Mouse (Mus musculus) embryo, embryonic 9.5 days (tissue): ENCODE data around the gene Cd81.

ENCODE experiments used
- DNase-seq: peaks from one replicate; pipeline ENCODE4 v3.0.0-alpha.2; 2017; ENCODE audit errors: extremely low spot score

Gene Cd81

DNA sequence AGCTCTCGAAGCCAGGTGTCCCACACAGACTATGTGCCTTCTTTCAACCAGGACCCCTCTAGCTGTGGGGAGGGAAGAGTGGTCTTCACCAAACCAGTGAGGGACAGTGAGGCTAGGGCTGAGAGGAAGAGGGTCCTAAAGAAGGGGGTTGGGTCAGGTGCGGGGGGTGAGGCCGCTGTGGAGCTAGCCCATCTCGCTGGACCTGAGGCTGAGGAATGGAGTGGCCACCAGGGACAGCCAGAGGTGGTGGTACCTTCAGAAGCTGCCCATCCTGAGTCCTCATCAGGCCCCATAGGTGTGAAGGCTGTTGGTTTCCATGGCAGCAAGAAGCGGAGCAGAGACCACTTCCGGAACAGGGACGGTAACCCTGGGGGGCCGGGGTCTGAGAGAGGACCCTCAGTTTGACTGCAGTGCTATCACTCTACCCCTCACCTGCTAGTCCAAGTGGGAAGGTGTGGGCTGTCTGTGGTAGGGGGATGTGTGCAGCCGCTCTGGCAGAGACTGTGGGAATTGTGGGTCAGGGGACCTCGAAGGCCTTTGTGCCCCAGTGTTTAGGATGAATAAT lies 18.0 kb downstream of the Cd81 start:
- DNase-seq, result no peak

GRCm38 (mm10) chr7:143072605-143073004 lies 20.1 kb downstream of the Cd81 start:
- no peak for DNase-seq

GRCm38 (mm10) chr7:143073086-143073485 lies 20.5 kb downstream of the Cd81 start:
- DNase-seq, result peak; percentile 44

- DNase-seq, result no peak
Observed at GRCm38 (mm10) chr7:143075394-143075793, 22.9 kb downstream of the Cd81 start.

GRCm38 (mm10) chr7:143077351-143077750 lies 24.8 kb downstream of the Cd81 start:
- no peak for DNase-seq

DNA sequence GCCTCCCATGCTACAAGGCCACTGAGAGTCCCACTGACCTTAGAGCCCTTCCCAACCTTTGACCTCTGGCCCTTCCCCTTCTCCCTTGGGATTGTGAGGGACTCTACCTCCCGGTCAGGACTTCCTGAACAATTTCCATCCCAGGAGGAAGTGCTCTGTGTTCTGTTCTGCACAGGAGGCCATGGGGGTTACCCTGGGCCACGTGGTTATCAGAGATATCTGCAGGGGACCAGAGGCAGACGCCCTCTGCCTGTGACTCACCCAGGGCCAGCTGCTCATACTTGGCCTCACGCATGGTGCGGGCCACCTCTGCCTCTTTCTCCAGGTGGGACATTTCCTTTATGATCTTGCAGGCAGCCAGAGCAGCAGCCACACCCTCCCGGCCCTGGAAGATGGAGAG lies 29.5 kb downstream of the Cd81 start:
- DNase-seq, result no peak

- DNase-seq, result no peak
Observed at GRCm38 (mm10) chr7:143083708-143084107, 31.2 kb downstream of the Cd81 start.

DNA sequence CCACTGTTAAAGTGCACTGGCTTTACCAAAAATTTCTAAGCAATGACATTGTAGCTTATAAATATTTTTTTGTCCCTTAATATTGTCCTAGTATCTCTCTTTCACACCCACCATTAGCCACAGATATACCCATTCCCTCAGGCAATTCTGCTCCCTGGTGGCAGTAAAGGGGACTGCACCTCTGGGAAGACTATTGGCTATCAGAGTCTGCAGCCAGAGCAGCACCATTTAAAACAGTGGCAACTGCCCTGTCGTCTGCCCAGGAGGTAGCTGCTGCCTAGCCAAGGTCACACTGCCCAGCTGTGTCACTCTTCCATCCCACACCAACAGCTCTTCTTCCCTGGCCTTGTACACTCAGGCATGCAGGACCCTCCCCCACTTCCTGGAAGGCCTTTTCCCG lies 33.8 kb downstream of the Cd81 start:
- peak; percentile 64 for DNase-seq

DNA sequence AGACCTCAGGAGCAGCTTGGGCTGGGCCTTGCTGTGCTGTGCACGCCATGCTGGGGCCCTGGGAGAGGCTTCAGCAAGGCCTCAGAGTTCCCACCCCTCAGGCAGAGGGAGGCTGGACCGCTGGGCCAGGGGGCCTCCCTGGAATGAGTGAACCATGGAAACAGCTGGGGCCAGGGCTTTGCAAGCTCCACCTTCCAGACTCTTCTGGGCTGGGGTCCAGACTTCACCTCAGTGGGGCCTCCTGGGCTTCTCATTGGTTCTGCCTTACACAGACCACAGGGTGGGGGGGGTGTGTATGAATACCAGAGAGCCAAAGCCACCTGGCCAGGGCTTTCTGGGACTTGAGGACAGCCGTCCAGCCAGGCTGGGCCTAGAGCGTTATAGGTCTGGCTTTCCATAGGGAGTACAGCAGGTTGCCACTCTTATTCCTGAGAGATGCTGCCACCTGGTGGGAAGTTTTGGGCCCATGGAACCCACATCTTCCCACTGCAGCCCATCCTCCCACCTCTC lies 34.6 kb downstream of the Cd81 start:
- DNase-seq, result peak; percentile 47

GRCm38 (mm10) chr7:143093847-143094246 lies 41.3 kb downstream of the Cd81 start:
- no peak for DNase-seq

DNA sequence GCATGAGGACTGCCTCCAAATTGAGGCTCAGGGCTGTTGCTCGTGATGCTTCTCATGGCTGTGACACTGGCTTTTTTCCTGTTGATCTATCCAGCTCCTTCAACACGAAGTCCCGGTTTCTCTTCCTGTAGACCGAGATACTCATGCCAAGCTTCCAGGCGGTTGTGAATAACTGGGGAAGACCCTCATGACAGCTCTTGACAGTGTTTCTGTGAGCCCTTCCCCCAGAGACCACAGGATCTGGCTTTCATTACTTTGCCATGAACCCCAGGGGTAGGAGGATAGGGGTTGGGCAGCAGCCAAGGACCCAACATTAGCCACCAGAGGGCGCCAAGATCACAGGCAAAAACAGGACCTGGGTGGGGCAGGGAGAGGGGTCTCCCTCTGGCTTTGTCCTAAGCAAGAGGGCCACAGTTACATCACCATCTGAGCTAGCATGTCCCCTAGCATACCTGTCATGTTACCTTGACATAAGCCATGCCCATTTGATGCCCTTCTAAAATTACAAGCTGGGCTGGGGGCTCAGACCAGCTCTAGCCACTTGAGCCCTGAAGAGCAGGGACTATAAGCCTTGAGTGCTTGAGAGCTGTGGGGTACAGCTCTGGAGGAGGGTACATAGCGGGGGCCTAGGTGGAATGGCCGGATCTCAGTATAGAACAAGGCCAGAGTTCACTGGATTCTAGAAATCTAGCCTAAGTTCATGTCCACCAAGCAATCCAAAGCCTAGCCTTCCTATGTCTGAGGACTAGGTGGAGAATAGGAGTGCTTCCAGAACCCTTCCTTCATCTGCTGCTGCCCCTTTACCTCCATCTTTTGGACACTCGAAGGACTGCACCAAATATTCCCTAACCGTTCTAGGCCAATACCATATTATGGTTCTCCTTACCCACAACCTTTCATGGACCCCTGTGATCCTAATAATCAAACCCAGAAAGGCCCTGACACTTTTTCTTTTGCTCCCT lies 42.3 kb downstream of the Cd81 start, which contains the start of gene Trpm5:
Trpm5 (minus strand) TSS at position 51 of the 962 bp plus-strand sequence.
- peak; percentile 82 for DNase-seq

DNA sequence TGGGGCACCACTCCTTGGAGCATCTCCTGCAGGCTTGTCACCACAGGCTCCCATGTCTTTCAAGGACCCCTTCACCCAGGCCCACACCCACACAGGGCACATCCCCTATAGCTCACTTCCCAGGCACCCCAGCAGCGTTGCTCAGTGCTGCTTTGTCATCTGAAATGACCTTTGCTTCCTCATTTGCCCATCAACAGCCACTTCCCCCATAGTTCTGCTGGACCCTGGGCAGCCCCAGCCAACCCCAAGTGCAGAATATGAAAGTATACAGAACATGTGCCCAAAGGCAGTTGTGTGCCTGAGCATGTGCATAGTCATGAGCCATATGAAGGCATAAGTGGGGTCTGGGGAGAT lies 43.0 kb downstream of the Cd81 start:
- no peak for DNase-seq

- no peak for DNase-seq
Observed at GRCm38 (mm10) chr7:143100759-143101158, 48.2 kb downstream of the Cd81 start.

- no peak for DNase-seq
Observed at GRCm38 (mm10) chr7:143105258-143105897, 52.8 kb downstream of the Cd81 start.

- DNase-seq, result no peak
Observed at GRCm38 (mm10) chr7:143106062-143106461, 53.5 kb downstream of the Cd81 start, which contains the start of gene Kcnq1. Gene Kcnq1, plus strand, starts transcription at chr7:143106362.

- peak; percentile 39 for DNase-seq
Observed at GRCm38 (mm10) chr7:143106672-143107465, 54.3 kb downstream of the Cd81 start.

- no peak for DNase-seq
Observed at GRCm38 (mm10) chr7:143108200-143108599, 55.7 kb downstream of the Cd81 start.

DNA sequence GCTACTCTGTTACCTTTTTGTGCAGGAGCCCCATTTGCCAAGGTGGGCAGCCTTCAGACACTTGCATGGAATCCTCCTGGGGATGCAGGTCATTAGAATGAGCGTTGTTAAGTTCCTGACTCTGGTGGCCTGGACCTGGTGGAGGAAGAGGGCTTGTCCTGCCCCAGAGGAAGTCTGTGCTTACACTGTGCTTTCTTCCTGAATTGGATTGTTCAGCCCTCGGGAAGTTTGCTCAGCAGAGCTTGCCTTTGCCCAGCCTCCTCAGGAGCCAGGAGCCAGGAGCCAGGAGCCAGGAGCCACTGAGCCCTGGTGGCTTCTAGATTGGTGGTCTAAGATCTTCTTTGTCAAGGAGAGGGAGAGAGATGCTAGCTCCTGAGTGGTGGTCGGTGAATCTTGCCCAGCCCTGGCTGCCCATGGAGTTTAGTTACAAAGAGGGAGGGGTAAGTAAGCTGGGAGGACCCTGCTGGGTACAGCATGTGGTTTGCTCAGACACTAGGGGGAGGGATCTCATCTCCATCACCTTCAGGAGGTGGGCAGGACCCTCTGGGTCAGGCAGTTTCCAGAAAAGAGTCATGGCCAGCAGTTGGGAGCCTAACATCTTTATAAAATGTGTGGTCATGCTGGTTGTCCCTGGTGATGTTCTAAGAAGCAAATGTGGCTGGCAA lies 56.6 kb downstream of the Cd81 start:
- DNase-seq, result no peak

- DNase-seq, result no peak
Observed at GRCm38 (mm10) chr7:143109696-143110095, 57.2 kb downstream of the Cd81 start.

DNA sequence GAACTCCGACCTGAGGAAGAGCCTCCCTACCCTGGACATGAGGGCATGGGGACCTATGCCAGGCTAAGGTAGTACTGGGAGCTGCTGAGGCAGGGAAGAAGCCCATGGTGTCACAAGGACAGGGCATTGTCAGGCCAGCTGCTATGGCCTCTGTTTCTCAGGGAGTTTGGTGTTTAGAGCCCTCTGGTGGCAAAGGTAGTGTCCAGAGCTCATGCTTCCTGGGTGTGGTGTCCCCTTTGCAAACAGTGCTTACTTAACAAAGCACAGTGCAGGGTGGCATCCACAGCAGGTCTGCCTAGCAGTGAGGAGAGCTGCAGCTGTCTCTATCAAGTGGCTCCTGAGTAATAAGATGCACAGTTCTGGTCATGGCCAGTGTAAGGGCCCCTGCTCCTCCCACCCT lies 58.3 kb downstream of the Cd81 start:
- DNase-seq, result no peak

GRCm38 (mm10) chr7:143111719-143112118 lies 59.2 kb downstream of the Cd81 start:
- DNase-seq, result no peak
